Mouse (Mus musculus): ENCODE results near the gene Ms4a5. TPM values are rescaled to one million over a fixed set of nuclear protein-coding genes. Genes with fewer than 3 reads are reported as not detected.
"Not testable (repeated sequence)": the region's sequence is repeated elsewhere in the genome, so short reads cannot be mapped to it uniquely, and the experiment has no call there.

The Ms4a5 gene
- not detected for total RNA-seq (2021)

DNA sequence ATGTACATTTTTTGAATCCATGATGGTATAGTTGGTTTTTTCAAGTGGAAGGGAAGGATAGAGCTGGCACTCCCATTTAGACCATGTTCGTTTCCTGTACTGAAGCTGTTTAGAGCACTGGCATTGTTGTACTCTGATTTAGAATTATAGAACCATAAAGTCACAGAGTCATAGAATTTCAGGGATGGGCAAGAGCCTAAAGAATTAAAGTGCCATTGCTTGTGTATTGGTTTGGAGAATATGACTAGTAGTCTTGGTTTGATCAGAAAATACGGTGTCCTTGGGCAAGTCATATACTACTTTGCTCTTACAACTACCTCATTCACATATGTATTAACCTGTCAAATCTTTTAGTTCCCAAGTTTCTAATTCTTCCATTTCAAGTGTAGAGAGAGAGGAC is at the start of gene Ms4a5:
Gene Ms4a5, minus strand, starts transcription at position 101 of the 400 bp plus-strand sequence.
- no peak for DNase-seq
- intact Hi-C loops (cut with DNase I): no loop called here

GRCm38 (mm10) chr19:11321123-11321522 is 37.5 kb upstream of the Ms4a5 start:
- no peak for DNase-seq
- intact Hi-C loops (cut with DNase I): no loop called here

GRCm38 (mm10) chr19:11316786-11317185 is 33.1 kb upstream of the Ms4a5 start:
- DNase-seq: no peak

DNA sequence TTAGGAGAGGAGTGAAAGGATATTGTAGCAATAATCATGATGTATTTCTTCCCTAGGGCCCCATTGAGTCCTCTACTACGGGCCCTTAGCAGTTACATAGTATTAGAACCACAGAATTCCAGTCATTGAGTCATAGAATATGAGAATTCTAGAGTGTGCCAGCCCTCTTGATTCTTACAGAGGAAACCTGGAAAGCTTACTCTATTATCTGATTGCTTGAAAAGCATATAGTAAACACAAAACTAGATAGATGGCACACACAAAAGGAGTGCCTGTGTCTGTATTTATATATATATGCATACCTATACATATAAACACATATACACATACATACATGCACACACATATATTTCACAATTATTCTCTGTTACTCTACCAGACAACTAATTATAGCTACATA is 30.7 kb upstream of the Ms4a5 start, which contains the start of gene Ms4a14:
Gene Ms4a14, minus strand, starts transcription at position 101 of the 400 bp plus-strand sequence.
- no peak for DNase-seq
- intact Hi-C loops (cut with DNase I): no loop called here

More at GRCm38 (mm10) chr19:11316786-11317185, 33.1 kb upstream of the Ms4a5 start:
- intact Hi-C loops (cut with DNase I): no loop called here

DNA sequence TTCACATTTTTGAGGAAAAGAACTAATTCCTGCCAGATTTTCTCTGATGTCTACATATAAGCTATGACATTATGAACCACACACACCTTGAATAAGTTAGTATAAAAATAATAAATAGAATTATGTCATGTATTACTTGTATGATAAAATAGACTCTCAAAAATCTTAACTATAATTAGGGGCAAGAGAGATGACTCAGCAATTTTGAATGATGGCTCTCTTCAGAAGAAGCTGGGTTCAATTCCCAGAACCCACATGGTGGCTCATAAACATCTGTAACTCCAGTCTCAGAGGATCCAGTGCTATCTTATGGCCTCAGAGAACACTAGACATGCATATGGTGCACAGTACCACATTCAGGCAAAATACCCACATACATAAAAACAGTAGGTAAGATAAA is 25.2 kb upstream of the Ms4a5 start:
- no peak for DNase-seq
- intact Hi-C loops (cut with DNase I): no loop called here

DNA sequence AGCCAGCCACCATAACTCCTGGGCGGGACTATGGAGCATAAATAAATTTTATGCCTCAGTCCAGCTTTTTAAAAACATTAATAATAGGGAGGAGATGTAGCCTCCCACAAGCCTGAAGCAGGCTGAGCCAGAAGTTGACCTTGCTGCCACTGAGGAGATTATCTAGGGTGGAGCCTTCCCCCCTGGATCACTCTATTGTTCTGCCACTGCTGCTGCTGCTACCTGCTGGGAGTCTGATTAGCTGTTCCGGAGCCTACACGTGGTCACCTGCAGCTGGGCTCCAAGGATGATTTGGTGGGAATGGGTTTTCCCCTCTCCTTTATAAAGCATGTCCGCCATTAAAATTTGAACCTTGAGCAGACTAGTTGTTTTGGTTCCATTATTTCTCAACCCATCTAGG is 15.9 kb upstream of the Ms4a5 start:
- intact Hi-C loops (cut with DNase I); DNase-seq: not testable (repeated sequence)

DNA sequence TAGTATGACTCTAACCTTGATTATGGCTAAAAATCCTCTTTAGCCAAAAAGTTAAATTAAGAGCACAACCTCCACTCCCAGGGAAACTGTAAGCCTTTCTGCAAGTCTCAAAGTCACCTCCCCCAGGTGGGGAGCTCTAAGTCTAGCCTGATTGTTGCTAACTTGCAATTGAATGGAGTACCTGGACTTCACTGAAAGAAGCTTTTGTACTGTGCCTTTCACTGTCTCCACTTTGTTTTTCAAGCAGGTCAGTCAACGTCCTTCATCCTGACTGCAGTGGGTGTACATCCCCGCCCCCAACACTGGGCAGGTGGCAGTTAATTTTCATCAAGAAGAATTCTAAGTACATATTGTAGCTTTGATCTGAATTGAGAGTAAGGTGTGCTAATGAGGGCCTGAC is 15.3 kb upstream of the Ms4a5 start:
- intact Hi-C loops (cut with DNase I): no loop called here
- DNase-seq: no peak

DNA sequence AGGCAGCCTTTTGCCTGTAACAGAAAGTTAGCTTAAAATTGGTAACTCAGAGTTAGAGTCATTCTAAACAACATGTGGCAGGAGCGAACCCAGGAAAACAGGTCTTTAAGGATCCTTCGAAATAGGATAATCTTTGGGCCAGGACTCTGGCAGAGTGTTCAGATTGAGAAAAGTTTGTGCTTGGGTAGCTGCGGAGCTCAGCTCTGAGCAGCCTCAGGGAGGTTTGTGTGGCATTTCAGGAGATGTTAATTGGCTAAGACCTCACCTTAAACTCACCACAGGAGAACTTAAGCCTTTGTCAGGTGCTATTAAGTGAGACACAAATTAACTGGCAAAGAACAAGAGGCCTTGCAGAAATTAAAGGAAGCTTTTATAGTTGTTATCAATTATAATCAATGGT is 9.9 kb upstream of the Ms4a5 start:
- DNase-seq; intact Hi-C loops (cut with DNase I): not testable (repeated sequence)

DNA sequence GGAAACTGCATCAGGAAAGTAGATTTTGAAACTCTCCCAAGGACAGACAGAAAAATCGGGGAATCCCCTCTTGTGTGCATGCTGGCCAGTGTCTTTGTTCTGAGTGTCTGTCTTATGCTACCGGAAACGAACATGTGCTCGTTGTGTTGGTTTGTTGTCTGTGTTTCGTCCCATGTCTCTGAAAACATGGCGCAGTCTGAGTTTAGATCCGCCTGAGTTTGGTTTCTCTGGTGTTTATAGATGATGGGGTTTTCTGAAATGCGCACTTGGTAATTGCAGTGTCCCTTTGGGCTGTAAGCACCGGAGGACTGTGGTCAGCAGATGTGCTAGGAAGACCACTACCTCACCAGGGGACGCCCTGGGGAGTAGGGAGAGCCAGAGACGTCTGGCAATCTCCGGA is 9.3 kb upstream of the Ms4a5 start:
- DNase-seq: peak; percentile 12 to 37
- intact Hi-C loops (cut with DNase I): no loop called here

DNA sequence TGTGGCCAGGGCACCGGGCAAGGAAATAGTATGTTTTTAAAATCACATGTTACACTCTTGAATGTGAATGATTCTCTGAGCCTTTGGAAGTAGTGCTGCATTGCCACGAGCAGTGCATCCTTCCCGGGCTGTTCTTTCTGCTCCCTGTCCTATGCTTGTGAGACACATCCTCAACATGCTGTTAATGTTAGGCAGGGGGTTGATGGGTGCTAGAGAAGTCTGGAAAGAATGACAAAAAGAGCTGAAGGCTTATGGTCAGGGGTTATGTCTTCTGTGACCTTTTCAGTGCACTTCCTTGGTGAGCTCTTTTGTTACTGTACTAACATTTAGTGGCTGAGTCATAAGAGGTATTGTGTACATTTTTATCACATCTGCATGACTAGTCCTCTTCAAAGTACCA is 3.5 kb downstream of the Ms4a5 start:
- intact Hi-C loops (cut with DNase I): no loop called here
- no peak for DNase-seq

DNA sequence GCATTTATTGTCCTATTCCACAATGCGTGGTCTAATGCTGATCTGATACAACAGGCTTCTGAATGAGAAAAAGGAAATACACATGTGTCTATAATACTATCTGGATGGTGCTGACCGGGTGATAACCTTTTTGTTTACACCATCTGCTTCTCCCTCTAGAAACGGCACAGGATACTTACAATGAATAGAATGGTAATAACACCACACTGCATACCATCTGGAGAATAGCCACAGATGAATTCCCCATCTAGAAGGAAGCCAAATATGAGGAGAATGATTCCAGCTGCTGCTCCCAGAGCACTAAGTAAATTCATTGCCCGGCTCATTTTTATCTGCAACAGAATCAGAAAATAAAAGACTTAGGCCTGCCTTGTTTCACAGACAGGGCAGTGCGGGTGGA is 7.2 kb downstream of the Ms4a5 start:
- DNase-seq: no peak
- intact Hi-C loops (cut with DNase I): no loop called here

DNA sequence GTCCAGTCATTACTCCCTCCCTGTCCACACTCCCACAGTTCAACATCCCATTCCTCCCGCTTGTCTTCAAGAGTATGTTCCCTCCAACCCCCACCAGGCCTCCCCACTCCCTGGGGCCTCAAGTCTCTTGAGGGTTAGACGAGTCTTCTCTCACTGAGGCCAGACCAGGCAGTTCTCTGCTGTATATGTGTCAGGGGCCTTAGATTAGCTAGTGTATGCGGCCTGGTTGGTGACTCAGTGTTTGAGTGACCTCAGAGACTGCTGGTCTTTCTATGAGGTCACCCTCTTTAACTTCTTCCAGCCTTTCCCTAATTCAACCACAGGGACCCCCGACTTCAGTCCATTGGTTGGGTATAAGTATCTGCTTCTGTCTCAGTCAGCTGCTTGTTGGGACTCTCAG is 16.7 kb downstream of the Ms4a5 start:
- no peak for DNase-seq
- intact Hi-C loops (cut with DNase I): no loop called here

GRCm38 (mm10) chr19:11266052-11266845 is 17.4 kb downstream of the Ms4a5 start, which contains the start of gene Ms4a1:
Gene Ms4a1, minus strand, starts transcription at chr19:11266241.
- intact Hi-C loops (cut with DNase I): no loop called here
- DNase-seq: no peak

- intact Hi-C loops (cut with DNase I): no loop called here
- no peak for DNase-seq
Measured at GRCm38 (mm10) chr19:11264602-11265185, 19.0 kb downstream of the Ms4a5 start.

- DNase-seq: no peak
- intact Hi-C loops (cut with DNase I): no loop called here
Measured at GRCm38 (mm10) chr19:11263549-11263948, 20.1 kb downstream of the Ms4a5 start.

GRCm38 (mm10) chr19:11262932-11263331 is 20.7 kb downstream of the Ms4a5 start:
- intact Hi-C loops (cut with DNase I); DNase-seq: not testable (repeated sequence)

GRCm38 (mm10) chr19:11261522-11261921 is 22.2 kb downstream of the Ms4a5 start:
- no peak for DNase-seq
- intact Hi-C loops (cut with DNase I): no loop called here

DNA sequence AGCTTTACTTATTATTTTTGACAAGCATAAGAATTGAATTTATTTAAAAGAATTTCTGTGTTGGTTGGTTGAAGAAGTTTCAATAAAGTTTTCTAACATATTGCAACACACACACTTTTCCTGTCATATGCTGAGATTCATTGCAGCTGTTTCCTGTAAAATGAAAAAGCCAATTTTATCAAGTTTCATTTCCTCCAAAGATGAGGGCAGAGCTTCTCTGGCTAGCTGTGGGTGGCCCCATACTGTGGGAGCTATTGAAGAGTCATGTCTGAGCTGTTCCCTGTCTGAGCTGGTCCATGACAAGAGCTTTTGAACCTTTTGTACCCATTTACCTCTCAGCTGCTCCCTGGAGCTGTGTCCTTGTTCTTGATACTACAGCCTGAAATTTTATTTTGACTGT is 39.4 kb downstream of the Ms4a5 start:
- DNase-seq: peak; percentile 17 to 21
- intact Hi-C loops (cut with DNase I): no loop called here

GRCm38 (mm10) chr19:11242560-11242959 is 41.1 kb downstream of the Ms4a5 start:
- intact Hi-C loops (cut with DNase I): no loop called here

GRCm38 (mm10) chr19:11235820-11236219 is 47.9 kb downstream of the Ms4a5 start:
- intact Hi-C loops (cut with DNase I): no loop called here
- DNase-seq: no peak

More at GRCm38 (mm10) chr19:11242560-11242959, 41.1 kb downstream of the Ms4a5 start:
- DNase-seq: no peak

- intact Hi-C loops (cut with DNase I): no loop called here
- DNase-seq: no peak
Measured at GRCm38 (mm10) chr19:11234921-11235735, 48.5 kb downstream of the Ms4a5 start.

Measured in heart, postnatal 10 days (tissue).